Mouse (Mus musculus): ENCODE measurements around the gene Tatdn3. TPM values are rescaled to one million over a fixed set of nuclear protein-coding genes. Genes with fewer than 3 reads are reported as not detected.

Gene Tatdn3
- 11.8 TPM in 2 replicates for total RNA-seq (2012; rRNA removed)

GRCm38 (mm10) chr1:191062781-191063485 is at the start of gene Tatdn3, which contains the start of gene Nsl1:
TSS of gene Tatdn3 (minus strand) at chr1:191062932.
TSS of gene Nsl1 (plus strand) at chr1:191063012.
- Histone ChIP-seq H3K4me3 (ENCODE audit: insufficient read depth in 1 of 2, low read depth in 1 of 2, low read length in 2 of 2, poor library complexity in 1 of 2, severe bottlenecking in 1 of 2) (peak within 1 kb of the TSS; percentile 93 to 99), H3K36me3 (ENCODE audit: control insufficient read depth, insufficient read depth, low read length, poor library complexity, severe bottlenecking) (peaks cover 14% of the 10 kb centered on the region), H3K4me1 (ENCODE audit: control insufficient read depth in 2 of 2, insufficient read depth in 2 of 2, low read length in 2 of 2, poor library complexity in 1 of 2) (peaks cover 4 to 8% of the 10 kb centered on the region in 2 experiments; a peak in 3 of 4 replicates), H3K9ac (ENCODE audit: insufficient read depth, low read depth, low read length, poor library complexity, severe bottlenecking) (peak within 1 kb of the TSS; percentile 97), H3K9me3 (ENCODE audit: control insufficient read depth, insufficient read depth, low read depth, low read length) (no peaks in the 10 kb centered on the region), H3K27ac (ENCODE audit: insufficient read depth, low read depth, low read length, poor library complexity, severe bottlenecking) (peak within 1 kb of the TSS; percentile 67; the same call in 1 of the 2 replicates)
- TF ChIP-seq ZC3H11A (IDR thresholded peaks at IDR 0.05; ENCODE audit: borderline replicate concordance, low read depth, low read length) (no peak), CHD2 (IDR thresholded peaks at IDR 0.05; ENCODE audit: low read depth, low read length) (0 out of 2 replicates have a peak, but pooled peaks have one; percentile 27), HCFC1 (IDR thresholded peaks at IDR 0.05; ENCODE audit: borderline replicate concordance, insufficient read depth, low read length) (peak; percentile 87; the same call in 1 of the 2 replicates)
- DNase-seq (ENCODE audit: low read depth, low spot score), result peak; percentile 75
- in situ Hi-C loops (cut with MboI; ENCODE audit: low sequenced_read_pairs in 2 of 2, unreplicated experiment in 2 of 2), result no loop called here

DNA sequence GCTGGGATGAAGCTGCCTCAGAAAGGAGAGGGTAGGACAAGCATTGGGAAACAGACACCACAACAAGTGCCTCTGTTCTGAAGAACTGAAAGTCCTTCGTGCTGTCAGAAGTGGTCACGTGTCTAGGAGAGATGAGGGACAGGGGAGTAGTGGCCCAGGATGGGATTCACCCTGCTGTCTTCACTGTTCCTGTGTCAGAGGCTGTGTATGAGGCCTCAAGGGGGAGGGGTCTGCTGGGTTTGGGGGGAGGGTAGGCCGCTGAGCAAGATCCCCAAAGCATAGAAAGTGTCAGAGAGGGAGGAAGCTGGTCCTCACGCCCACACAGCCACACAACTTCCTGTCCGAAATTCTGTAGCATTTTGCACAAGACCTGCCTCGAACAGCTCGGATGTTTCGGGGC is 48.4 kb upstream of the Tatdn3 start:
- H3K27ac ChIP-seq (ENCODE audit: insufficient read depth, low read depth, low read length, poor library complexity, severe bottlenecking), result no peak overlapping the region
- H3K9ac ChIP-seq (ENCODE audit: insufficient read depth, low read depth, low read length, poor library complexity, severe bottlenecking), result no peak overlapping the region
- H3K4me3 ChIP-seq (ENCODE audit: insufficient read depth in 1 of 2, low read depth in 1 of 2, low read length in 2 of 2, poor library complexity in 1 of 2, severe bottlenecking in 1 of 2), result no peak overlapping the region
- no peak for TF ChIP-seq MAFK (IDR thresholded peaks at IDR 0.05; ENCODE audit: insufficient read depth, low read depth, low read length)
- TF ChIP-seq CHD2 (IDR thresholded peaks at IDR 0.05; ENCODE audit: low read depth, low read length), result no peak
- no peak for TF ChIP-seq ZNF384 (IDR thresholded peaks at IDR 0.05; ENCODE audit: low read depth, low read length)
- no peak for TF ChIP-seq ZC3H11A (IDR thresholded peaks at IDR 0.05; ENCODE audit: borderline replicate concordance, low read depth, low read length)
- no peak for TF ChIP-seq HCFC1 (IDR thresholded peaks at IDR 0.05; ENCODE audit: borderline replicate concordance, insufficient read depth, low read length)
- no peaks in the 10 kb centered on the region for H3K9me3 ChIP-seq (ENCODE audit: control insufficient read depth, insufficient read depth, low read depth, low read length)
- in situ Hi-C loops (cut with MboI; ENCODE audit: low sequenced_read_pairs in 2 of 2, unreplicated experiment in 2 of 2), result no loop called here
- DNase-seq (ENCODE audit: low read depth, low spot score), result no peak
- H3K36me3 ChIP-seq (ENCODE audit: control insufficient read depth, insufficient read depth, low read length, poor library complexity, severe bottlenecking), result no peaks in the 10 kb centered on the region
- no peaks in the 10 kb centered on the region for H3K4me1 ChIP-seq (ENCODE audit: control insufficient read depth in 2 of 2, insufficient read depth in 2 of 2, low read length in 2 of 2, poor library complexity in 1 of 2)

- no peaks in the 10 kb centered on the region for H3K36me3 ChIP-seq (ENCODE audit: control insufficient read depth, insufficient read depth, low read length, poor library complexity, severe bottlenecking)
- no peak overlapping the region for H3K27ac ChIP-seq (ENCODE audit: insufficient read depth, low read depth, low read length, poor library complexity, severe bottlenecking)
- H3K9me3 ChIP-seq (ENCODE audit: control insufficient read depth, insufficient read depth, low read depth, low read length), result no peaks in the 10 kb centered on the region
- H3K4me3 ChIP-seq (ENCODE audit: insufficient read depth in 1 of 2, low read depth in 1 of 2, low read length in 2 of 2, poor library complexity in 1 of 2, severe bottlenecking in 1 of 2), result no peak overlapping the region
- H3K4me1 ChIP-seq (ENCODE audit: control insufficient read depth in 2 of 2, insufficient read depth in 2 of 2, low read length in 2 of 2, poor library complexity in 1 of 2), result no peaks in the 10 kb centered on the region
- no peak for DNase-seq (ENCODE audit: low read depth, low spot score)
- TF ChIP-seq ZNF384 (IDR thresholded peaks at IDR 0.05; ENCODE audit: low read depth, low read length), result no peak
- no peak overlapping the region for H3K9ac ChIP-seq (ENCODE audit: insufficient read depth, low read depth, low read length, poor library complexity, severe bottlenecking)
- in situ Hi-C loops (cut with MboI; ENCODE audit: low sequenced_read_pairs in 2 of 2, unreplicated experiment in 2 of 2), result no loop called here
These were observed 47.2 kb upstream of the Tatdn3 start for GRCm38 (mm10) chr1:191109907-191110306.

DNA sequence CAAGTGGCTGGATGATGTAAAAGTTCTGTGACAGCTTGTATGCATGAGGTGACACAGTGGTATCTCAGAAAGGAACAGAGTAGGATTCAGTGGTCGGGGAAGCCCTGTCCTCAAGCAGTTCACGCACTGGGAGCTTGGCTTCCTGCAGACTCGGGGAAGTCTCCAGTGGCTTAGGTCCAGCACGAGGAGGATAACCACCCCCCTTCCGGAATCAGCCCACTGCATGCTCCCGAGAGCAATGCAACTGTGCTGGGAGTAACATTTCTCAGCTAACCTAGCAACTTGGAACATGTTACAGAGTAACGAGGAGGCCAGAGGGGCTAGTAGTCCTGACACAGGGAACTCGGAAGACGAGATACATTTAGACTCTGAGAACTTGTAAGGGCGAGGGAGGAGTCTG is 44.6 kb upstream of the Tatdn3 start:
- no peak overlapping the region for H3K4me3 ChIP-seq (ENCODE audit: insufficient read depth in 1 of 2, low read depth in 1 of 2, low read length in 2 of 2, poor library complexity in 1 of 2, severe bottlenecking in 1 of 2)
- no peaks in the 10 kb centered on the region for H3K36me3 ChIP-seq (ENCODE audit: control insufficient read depth, insufficient read depth, low read length, poor library complexity, severe bottlenecking)
- no peaks in the 10 kb centered on the region for H3K9me3 ChIP-seq (ENCODE audit: control insufficient read depth, insufficient read depth, low read depth, low read length)
- DNase-seq (ENCODE audit: low read depth, low spot score), result no peak
- H3K4me1 ChIP-seq (ENCODE audit: control insufficient read depth in 2 of 2, insufficient read depth in 2 of 2, low read length in 2 of 2, poor library complexity in 1 of 2), result no peaks in the 10 kb centered on the region
- no peak overlapping the region for H3K27ac ChIP-seq (ENCODE audit: insufficient read depth, low read depth, low read length, poor library complexity, severe bottlenecking)
- no peak overlapping the region for H3K9ac ChIP-seq (ENCODE audit: insufficient read depth, low read depth, low read length, poor library complexity, severe bottlenecking)
- no peak for TF ChIP-seq ZNF384 (IDR thresholded peaks at IDR 0.05; ENCODE audit: low read depth, low read length)
- TF ChIP-seq HCFC1 (IDR thresholded peaks at IDR 0.05; ENCODE audit: borderline replicate concordance, insufficient read depth, low read length), result no peak
- no peak for TF ChIP-seq MAFK (IDR thresholded peaks at IDR 0.05; ENCODE audit: insufficient read depth, low read depth, low read length)
- in situ Hi-C loops (cut with MboI; ENCODE audit: low sequenced_read_pairs in 2 of 2, unreplicated experiment in 2 of 2), result no loop called here

GRCm38 (mm10) chr1:191105246-191105645 is 42.5 kb upstream of the Tatdn3 start:
- in situ Hi-C loops (cut with MboI; ENCODE audit: low sequenced_read_pairs in 2 of 2, unreplicated experiment in 2 of 2), result no loop called here
- Histone ChIP-seq H3K4me1 (ENCODE audit: control insufficient read depth in 2 of 2, insufficient read depth in 2 of 2, low read length in 2 of 2, poor library complexity in 1 of 2) (no peaks in the 10 kb centered on the region), H3K4me3 (ENCODE audit: insufficient read depth in 1 of 2, low read depth in 1 of 2, low read length in 2 of 2, poor library complexity in 1 of 2, severe bottlenecking in 1 of 2) (no peak overlapping the region), H3K36me3 (ENCODE audit: control insufficient read depth, insufficient read depth, low read length, poor library complexity, severe bottlenecking) (no peaks in the 10 kb centered on the region), H3K9me3 (ENCODE audit: control insufficient read depth, insufficient read depth, low read depth, low read length) (no peaks in the 10 kb centered on the region), H3K27ac (ENCODE audit: insufficient read depth, low read depth, low read length, poor library complexity, severe bottlenecking) (no peak overlapping the region), H3K9ac (ENCODE audit: insufficient read depth, low read depth, low read length, poor library complexity, severe bottlenecking) (no peak overlapping the region)
- TF ChIP-seq CHD2 (IDR thresholded peaks at IDR 0.05; ENCODE audit: low read depth, low read length) (no peak), MAFK (IDR thresholded peaks at IDR 0.05; ENCODE audit: insufficient read depth, low read depth, low read length) (no peak), HCFC1 (IDR thresholded peaks at IDR 0.05; ENCODE audit: borderline replicate concordance, insufficient read depth, low read length) (no peak), ZNF384 (IDR thresholded peaks at IDR 0.05; ENCODE audit: low read depth, low read length) (no peak), ZC3H11A (IDR thresholded peaks at IDR 0.05; ENCODE audit: borderline replicate concordance, low read depth, low read length) (no peak)
- DNase-seq (ENCODE audit: low read depth, low spot score), result no peak
